Mouse (Mus musculus) cerebellum, postnatal 10 days (tissue): ENCODE measurements around the gene G6pc3.
"Not testable (repeated sequence)": the region's sequence is repeated elsewhere in the genome, so short reads cannot be mapped to it uniquely, and the experiment has no call there.

Source experiments
- DNase-seq, 2 experiments: peaks; one replicate each; pipeline ENCODE4 v3.0.0; 2021; ENCODE audit warnings: mixed read lengths in 2 of 2

The G6pc3 gene

GRCm38 (mm10) chr11:102189461-102190436 lies at the start of gene G6pc3:
Gene G6pc3 (plus strand): TSS chr11:102189620.
- DNase-seq, result peak; percentile 91 to 92

GRCm38 (mm10) chr11:102140508-102140907 lies 48.9 kb upstream of the G6pc3 start:
- DNase-seq, result peak; percentile 78 to 84

- DNase-seq, result no peak
Measured at GRCm38 (mm10) chr11:102142355-102142754, 47.1 kb upstream of the G6pc3 start.

- no peak for DNase-seq
Measured at GRCm38 (mm10) chr11:102144957-102145470, 44.4 kb upstream of the G6pc3 start.

- peak in 1 of 2 experiments; percentile 26 for DNase-seq
Measured at GRCm38 (mm10) chr11:102145471-102146001, 43.9 kb upstream of the G6pc3 start, which contains the start of gene Nags. Gene Nags (plus strand): TSS chr11:102145513.

- no peak for DNase-seq
Measured at GRCm38 (mm10) chr11:102146005-102146404, 43.4 kb upstream of the G6pc3 start.

GRCm38 (mm10) chr11:102146531-102146930 lies 42.9 kb upstream of the G6pc3 start:
- DNase-seq, result no peak

- no peak for DNase-seq
Measured at GRCm38 (mm10) chr11:102147213-102147989, 42.0 kb upstream of the G6pc3 start.

- DNase-seq, result peak; percentile 91 to 94
Measured at GRCm38 (mm10) chr11:102156039-102156785, 33.2 kb upstream of the G6pc3 start, which contains the start of gene Tmem101. Gene Tmem101 (minus strand): TSS chr11:102156404.

GRCm38 (mm10) chr11:102156786-102157089 lies 32.7 kb upstream of the G6pc3 start:
- DNase-seq, result no peak

GRCm38 (mm10) chr11:102158024-102158423 lies 31.4 kb upstream of the G6pc3 start:
- not testable (repeated sequence) for DNase-seq

GRCm38 (mm10) chr11:102159781-102160180 lies 29.6 kb upstream of the G6pc3 start:
- DNase-seq, result peak; percentile 84 to 90

- DNase-seq, result peak; percentile 82 to 83
Measured at GRCm38 (mm10) chr11:102165971-102166722, 23.3 kb upstream of the G6pc3 start.

GRCm38 (mm10) chr11:102167539-102167938 lies 21.9 kb upstream of the G6pc3 start:
- DNase-seq, result no peak

- no peak for DNase-seq
Measured at GRCm38 (mm10) chr11:102168689-102169088, 20.7 kb upstream of the G6pc3 start.

- DNase-seq, result no peak
Measured at GRCm38 (mm10) chr11:102179836-102180235, 9.6 kb upstream of the G6pc3 start.

- DNase-seq, result no peak
Measured at GRCm38 (mm10) chr11:102184253-102184645, 5.2 kb upstream of the G6pc3 start.

- DNase-seq, result peak; percentile 99
Measured at GRCm38 (mm10) chr11:102184646-102185495, 4.5 kb upstream of the G6pc3 start, which contains the start of gene Lsm12. Gene Lsm12 (minus strand): TSS chr11:102185296.

- DNase-seq, result no peak
Measured at GRCm38 (mm10) chr11:102185677-102186076, 3.7 kb upstream of the G6pc3 start.

GRCm38 (mm10) chr11:102186235-102186634 lies 3.2 kb upstream of the G6pc3 start:
- DNase-seq, result no peak
